Mouse (Mus musculus) MEL (cell line): ENCODE results near the gene Pdlim5. TPM values are rescaled to one million over a fixed set of nuclear protein-coding genes. Genes with fewer than 3 reads are reported as not detected.

ENCODE experiments used
- DNase-seq: peaks from one replicate; pipeline ENCODE4 v3.0.0; 2011; ENCODE audit warnings: low read depth, low spot score
- H3K27ac ChIP-seq: 2 replicates; pipeline ENCODE4 v1.5.1; 2012; ENCODE audit warnings: low read depth, mild to moderate bottlenecking, control low read depth, low read length, moderate library complexity; ENCODE audit not compliant: control insufficient read depth
- H3K27me3 ChIP-seq, 2 experiments: fragments of 150-350 bp in 1 of 2; sonication (generic) in 1 of 2; 2 replicates each; pipeline ENCODE4 v1.6.1; 2012; ENCODE audit warnings: low read length in 2 of 2, mild to moderate bottlenecking in 2 of 2, improper control_type of control experiment in 1 of 2, moderate library complexity in 1 of 2; ENCODE audit not compliant: insufficient read depth in 2 of 2, control insufficient read depth in 1 of 2
- H3K36me3 ChIP-seq, 2 experiments: 2 replicates each; pipeline ENCODE4 v1.6.1; 2012 to 2014; ENCODE audit warnings: low read length in 2 of 2, improper control_type of control experiment in 1 of 2, inconsistent platforms in 1 of 2, mild to moderate bottlenecking in 1 of 2; ENCODE audit not compliant: insufficient read depth in 2 of 2, control insufficient read depth in 1 of 2
- H3K4me1 ChIP-seq, 2 experiments: fragments of 150-350 bp in 1 of 2; sonication (generic) in 1 of 2; 2 replicates each; pipeline ENCODE4 v1.6.1; 2012; ENCODE audit warnings: low read length in 2 of 2, improper control_type of control experiment in 1 of 2, mild to moderate bottlenecking in 1 of 2; ENCODE audit not compliant: insufficient read depth in 2 of 2, control insufficient read depth in 1 of 2
- H3K4me3 ChIP-seq, 2 experiments: fragments of 150-350 bp in 1 of 2; sonication (generic) in 1 of 2; 2 replicates each; pipeline ENCODE4 v1.5.1; 2012; ENCODE audit warnings: low read depth in 2 of 2, low read length in 2 of 2, mild to moderate bottlenecking in 2 of 2, moderate library complexity in 2 of 2, control low read depth in 1 of 2, improper control_type of control experiment in 1 of 2; ENCODE audit not compliant: control insufficient read depth in 1 of 2, insufficient read depth in 1 of 2
- H3K79me2 ChIP-seq: 2 replicates; pipeline ENCODE4 v1.6.1; 2012; ENCODE audit warnings: mild to moderate bottlenecking, low read length, moderate library complexity; ENCODE audit not compliant: control insufficient read depth, poor library complexity, insufficient read depth
- H3K9ac ChIP-seq: 2 replicates; pipeline ENCODE4 v1.6.1; 2012; ENCODE audit warnings: low read depth, mild to moderate bottlenecking, control low read depth, low read length, moderate library complexity; ENCODE audit not compliant: control insufficient read depth, poor library complexity, severe bottlenecking
- H3K9me3 ChIP-seq: fragments of 150-350 bp; sonication (generic); replicated peaks from 2 replicates; pipeline ENCODE4 v1.6.1; 2012; ENCODE audit warnings: mild to moderate bottlenecking, low read length, improper control_type of control experiment, moderate library complexity; ENCODE audit not compliant: insufficient read depth
- BHLHE40 ChIP-seq: IDR thresholded peaks from 2 replicates; pipeline ENCODE4 v1.6.1; 2012; ENCODE audit warnings: low read depth, mild to moderate bottlenecking, inconsistent platforms, low read length, improper control_type of control experiment, borderline replicate concordance
- CHD1 ChIP-seq: IDR thresholded peaks from 2 replicates; pipeline ENCODE4 v1.6.1; 2012; ENCODE audit warnings: low read depth, mild to moderate bottlenecking, inconsistent platforms, low read length, improper control_type of control experiment
- E2F4 ChIP-seq: IDR thresholded peaks from 2 replicates; pipeline ENCODE4 v1.6.1; 2011; ENCODE audit warnings: low read depth, low read length, improper control_type of control experiment, borderline replicate concordance
- ELF1 ChIP-seq: IDR thresholded peaks from 2 replicates; pipeline ENCODE4 v1.6.1; 2014; ENCODE audit warnings: low read depth, mild to moderate bottlenecking, inconsistent platforms, low read length, improper control_type of control experiment, moderate library complexity
- EP300 ChIP-seq, 2 experiments: IDR thresholded peaks; 2 replicates each; pipeline ENCODE4 v1.6.1; 2011; ENCODE audit warnings: improper control_type of control experiment in 2 of 2, low read length in 2 of 2, low read depth in 1 of 2, mild to moderate bottlenecking in 1 of 2
- ETS1 ChIP-seq: IDR thresholded peaks from 2 replicates; pipeline ENCODE4 v1.6.1; 2012; ENCODE audit warnings: low read depth, mild to moderate bottlenecking, inconsistent platforms, low read length, improper control_type of control experiment, moderate library complexity
- JUND ChIP-seq: IDR thresholded peaks from 2 replicates; pipeline ENCODE4 v1.6.1; 2011; ENCODE audit warnings: low read depth, mild to moderate bottlenecking, improper control_type of control experiment, low read length
- MAZ ChIP-seq: IDR thresholded peaks from 2 replicates; pipeline ENCODE4 v1.6.1; 2012; ENCODE audit warnings: low read depth, mild to moderate bottlenecking, inconsistent platforms, low read length, improper control_type of control experiment
- MEF2A ChIP-seq: IDR thresholded peaks from 2 replicates; pipeline ENCODE4 v1.6.1; 2014; ENCODE audit warnings: low read depth, mild to moderate bottlenecking, inconsistent platforms, low read length, improper control_type of control experiment; ENCODE audit not compliant: poor library complexity, insufficient replicate concordance, severe bottlenecking; ENCODE audit errors: extremely low read depth
- MXI1 ChIP-seq: IDR thresholded peaks from 2 replicates; pipeline ENCODE4 v1.6.1; 2011; ENCODE audit warnings: mild to moderate bottlenecking, low read depth, low read length, improper control_type of control experiment
- MYC ChIP-seq: IDR thresholded peaks from 2 replicates; pipeline ENCODE4 v1.6.1; 2011; ENCODE audit warnings: low read depth, mild to moderate bottlenecking, low read length, improper control_type of control experiment, moderate library complexity
- POLR2AphosphoS2 ChIP-seq: IDR thresholded peaks from 2 replicates; pipeline ENCODE4 v1.6.1; 2011; ENCODE audit warnings: low read length, improper control_type of control experiment
- POLR2AphosphoS5 ChIP-seq: IDR thresholded peaks from 2 replicates; pipeline ENCODE4 v1.6.1; 2012; ENCODE audit warnings: low read depth, borderline replicate concordance, mild to moderate bottlenecking, inconsistent platforms, low read length, moderate library complexity, mixed read lengths
- RAD21 ChIP-seq: IDR thresholded peaks from 2 replicates; pipeline ENCODE4 v1.6.1; 2011; ENCODE audit warnings: mild to moderate bottlenecking, low read depth, low read length, improper control_type of control experiment
- SIN3A ChIP-seq: IDR thresholded peaks from 2 replicates; pipeline ENCODE4 v1.6.1; 2012; ENCODE audit warnings: low read length, improper control_type of control experiment, inconsistent platforms
- TAL1 ChIP-seq: IDR thresholded peaks from 2 replicates; pipeline ENCODE4 v1.6.1; 2012; ENCODE audit warnings: mild to moderate bottlenecking, inconsistent platforms, low read length, moderate library complexity, mixed read lengths
- TBP ChIP-seq: IDR thresholded peaks from 2 replicates; pipeline ENCODE4 v1.8.0; 2011; ENCODE audit warnings: low read depth, low read length, improper control_type of control experiment
- UBTF ChIP-seq: IDR thresholded peaks from 2 replicates; pipeline ENCODE4 v1.6.1; 2012; ENCODE audit warnings: low read depth, mild to moderate bottlenecking, inconsistent platforms, low read length, improper control_type of control experiment, moderate library complexity, borderline replicate concordance; ENCODE audit not compliant: insufficient read depth
- USF1 ChIP-seq: IDR thresholded peaks from 2 replicates; pipeline ENCODE4 v1.6.1; 2014; ENCODE audit warnings: low read depth, mild to moderate bottlenecking, inconsistent platforms, low read length, improper control_type of control experiment, moderate library complexity
- USF2 ChIP-seq, 2 experiments: IDR thresholded peaks; 2 replicates each; pipeline ENCODE4 v1.6.1; 2011 to 2012; ENCODE audit warnings: improper control_type of control experiment in 2 of 2, low read length in 2 of 2, borderline replicate concordance in 1 of 2, inconsistent platforms in 1 of 2, low read depth in 1 of 2, mild to moderate bottlenecking in 1 of 2; ENCODE audit not compliant: insufficient read depth in 1 of 2
- ZKSCAN1 ChIP-seq: IDR thresholded peaks from 2 replicates; pipeline ENCODE4 v1.6.1; 2012; ENCODE audit warnings: low read depth, mild to moderate bottlenecking, inconsistent platforms, low read length, improper control_type of control experiment, moderate library complexity
- polyA plus RNA-seq, 2 experiments: library from polyadenylated mRNA; stranded (reverse) in 1 of 2; unstranded in 1 of 2; fragments of >175 nt in 1 of 2; fragments of >200 nt in 1 of 2; gene quantifications; 2 replicates each; pipeline versions ENCODE4 v1.2.1 to v1.2.4; 2012; ENCODE audit warnings: low replicate concordance in 2 of 2, low read depth in 1 of 2; ENCODE audit not compliant: insufficient read length in 2 of 2, insufficient read depth in 1 of 2, missing spikeins in 1 of 2
- total RNA-seq: library from RNA; depleted of rRNA; stranded (reverse); fragments of 300-350 nt; gene quantifications from 2 replicates; pipeline ENCODE4 v1.2.3, GENCODE M21; 2012

Pdlim5 gene
- total and polyA plus RNA-seq, 3 experiments, result 8.7 to 9.9 TPM; not detected in 1

DNA sequence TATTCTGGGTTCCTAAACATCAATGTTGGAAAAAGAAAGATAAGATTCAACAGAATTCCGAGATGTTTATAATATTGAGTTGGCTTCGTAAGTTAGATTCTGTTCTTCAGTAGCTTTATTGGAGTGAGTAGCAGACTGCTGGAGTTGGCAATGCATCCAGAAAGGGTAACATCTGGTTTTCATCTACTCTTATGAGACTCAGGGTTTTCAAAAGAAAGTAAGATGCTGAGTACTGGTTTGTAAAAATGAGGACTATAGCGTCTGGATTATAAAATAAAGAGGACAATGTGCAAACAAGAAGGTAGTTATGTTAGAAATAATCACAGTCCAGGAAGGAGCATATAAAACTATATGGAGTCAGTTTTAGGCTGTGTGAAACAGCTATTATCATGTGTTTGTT, 45.0 kb downstream of the Pdlim5 start:
- Histone ChIP-seq H3K27ac (no peak overlapping the region), H3K4me3 (no peak overlapping the region), H3K79me2 (no peaks in the 10 kb centered on the region), H3K4me1 (peaks cover 0 to 4% of the 10 kb centered on the region in 2 experiments; a peak in 2 of 4 replicates), H3K9me3 (no peaks in the 10 kb centered on the region), H3K9ac (no peak overlapping the region), H3K27me3 (no peaks in the 10 kb centered on the region), H3K36me3 (peaks cover 2 to 5% of the 10 kb centered on the region in 2 experiments; a peak in 3 of 4 replicates)
- DNase-seq, result no peak
- no peak for TF ChIP-seq TBP
- TF ChIP-seq ELF1, result no peak
- no peak for TF ChIP-seq MYC
- no peak for TF ChIP-seq RAD21

DNA sequence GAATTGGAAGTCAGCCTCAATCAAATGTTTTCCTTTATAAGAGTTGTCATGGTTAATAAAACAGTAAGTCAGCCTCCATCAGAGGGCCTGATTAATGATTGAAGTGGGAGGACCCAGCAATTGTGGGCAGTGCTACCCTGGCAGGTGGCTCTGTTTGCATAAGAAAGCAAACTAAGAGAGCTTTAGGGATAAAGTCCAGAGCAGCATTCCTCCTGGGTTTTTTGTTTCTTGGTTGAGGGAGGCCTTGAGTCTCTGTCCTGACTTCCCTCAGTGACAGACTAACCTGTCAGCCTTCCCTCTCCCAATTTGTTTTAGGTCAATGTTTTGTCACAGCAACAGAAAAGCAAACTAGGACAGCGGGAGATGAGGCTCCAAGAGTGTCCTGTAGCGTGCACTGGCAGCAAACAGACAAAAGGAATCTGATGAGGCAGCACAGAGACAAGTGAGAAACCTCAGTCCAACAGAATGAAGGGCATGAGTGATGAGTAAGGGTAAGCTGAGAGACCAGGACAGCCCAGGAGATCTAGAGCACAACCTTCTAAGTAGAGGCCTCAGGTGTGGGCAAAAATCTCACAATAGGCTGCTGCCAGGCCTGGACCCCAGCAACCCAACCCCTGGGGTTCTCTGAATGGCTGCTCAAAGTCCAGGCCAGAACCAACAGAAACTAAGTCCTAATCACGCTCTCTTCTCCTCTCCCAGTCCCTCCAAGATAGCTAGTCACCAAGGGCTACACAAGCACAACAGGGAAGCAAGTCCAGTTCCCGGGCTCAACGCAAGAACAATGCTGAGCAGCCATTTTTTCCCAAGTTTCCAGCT, 46.5 kb downstream of the Pdlim5 start:
- H3K27me3 ChIP-seq, result no peaks in the 10 kb centered on the region
- H3K4me1 ChIP-seq, result peaks cover 0 to 4% of the 10 kb centered on the region in 2 experiments; a peak in 2 of 4 replicates

GRCm38 (mm10) chr3:142346261-142346660, 49.2 kb downstream of the Pdlim5 start:
- DNase-seq, result no peak
- H3K79me2 ChIP-seq, result no peaks in the 10 kb centered on the region

More for the DNA sequence above, 46.5 kb downstream of the Pdlim5 start:
- H3K4me3 ChIP-seq, result no peak overlapping the region
- no peak overlapping the region for H3K9ac ChIP-seq
- no peaks in the 10 kb centered on the region for H3K79me2 ChIP-seq
- H3K36me3 ChIP-seq, result peaks cover 2 to 5% of the 10 kb centered on the region in 2 experiments; a peak in 3 of 4 replicates
- DNase-seq, result no peak
- no peak overlapping the region for H3K27ac ChIP-seq
- no peaks in the 10 kb centered on the region for H3K9me3 ChIP-seq
- no peak for TF ChIP-seq MXI1

More at GRCm38 (mm10) chr3:142346261-142346660, 49.2 kb downstream of the Pdlim5 start:
- H3K27ac ChIP-seq, result no peak overlapping the region
- peaks cover 0 to 2% of the 10 kb centered on the region in 2 experiments; a peak in 2 of 4 replicates for H3K36me3 ChIP-seq
- H3K27me3 ChIP-seq, result no peaks in the 10 kb centered on the region
- H3K4me3 ChIP-seq, result no peak overlapping the region
- H3K9ac ChIP-seq, result no peak overlapping the region
- H3K4me1 ChIP-seq, result no peaks in the 10 kb centered on the region
- TF ChIP-seq TAL1, result no peak
- no peak for TF ChIP-seq CHD1
- TF ChIP-seq BHLHE40, result no peak
- TF ChIP-seq USF1, result no peak
- TF ChIP-seq E2F4, result no peak
- no peak for TF ChIP-seq POLR2AphosphoS2
- no peak for TF ChIP-seq UBTF
- no peak for TF ChIP-seq SIN3A
- TF ChIP-seq TBP, result no peak
- no peak for TF ChIP-seq POLR2AphosphoS5
- no peak for TF ChIP-seq MEF2A
- no peak for TF ChIP-seq ETS1
- no peak for TF ChIP-seq MXI1
- no peak for TF ChIP-seq EP300 (IDR thresholded peaks at IDR 0.05; ENCODE audit: low read depth in 1 of 2, low read length in 2 of 2)
- TF ChIP-seq MYC, result no peak
- TF ChIP-seq MAZ, result no peak
- no peak for TF ChIP-seq USF2 (IDR thresholded peaks at IDR 0.05; ENCODE audit: borderline replicate concordance in 1 of 2, insufficient read depth in 1 of 2, low read depth in 1 of 2, low read length in 2 of 2)
- no peak for TF ChIP-seq ZKSCAN1
- TF ChIP-seq JUND, result no peak
- no peaks in the 10 kb centered on the region for H3K9me3 ChIP-seq
